Comparison of ENCODE assay signal across 12 mouse cellular contexts in genomic region chr13:95470970-95471369, GRCm38 (mm10). TPM values are rescaled to one million over a fixed set of nuclear protein-coding genes. Genes with fewer than 3 reads are reported as not detected.
DNase-seq lines count a peak whose midpoint lies in the region; ATAC-seq lines count a peak whose summit lies in the region.
"Had no signal": no experiment of that assay in that cellular context is flagged by ENCODE, and none has a peak within 500 bp of the region (broad histone marks: within the 10 kb centered on the region; RNA-seq: fewer than 3 reads in every experiment).

No protein-coding gene starts in this region.

- no peaks in the 10 kb centered on the region for H3K36me3 ChIP-seq in heart, embryonic 12.5 days
- H3K36me3 ChIP-seq: embryonic facial prominence, embryonic 12.5 days had no signal

- DNase-seq in heart, postnatal 4 days = peak; percentile 45
- DNase-seq in heart, postnatal 36 days = no peak
- peak; percentile 25 for DNase-seq in right cerebral cortex, postnatal 14 days
- DNase-seq in right cerebral cortex, adult 18-20 months = no peak
- peak; percentile 68 for DNase-seq in ZHBTc4 (ENCODE audit: low read depth, low spot score)
- DNase-seq in thymus, postnatal 0 days (ENCODE audit: low spot score) = peak; percentile 11
- no peak for DNase-seq in spleen, postnatal 36 days (ENCODE audit: low spot score in 2 of 2)

- no peak overlapping the region for H3K27ac ChIP-seq in heart, embryonic 12.5 days (ENCODE audit: poor library complexity, severe bottlenecking)
- H3K27ac ChIP-seq: embryonic facial prominence, embryonic 12.5 days had no signal

- H3K4me2 ChIP-seq in heart, embryonic 12.5 days = no peak overlapping the region
- H3K4me2 ChIP-seq: embryonic facial prominence, embryonic 12.5 days had no signal

- 49% methylated on average over 2 of the region's 2 CpGs for WGBS in heart, embryonic 12.5 days

- H3K9me3 ChIP-seq in heart, embryonic 12.5 days (replicated peaks) = no peaks in the 10 kb centered on the region
- H3K9me3 ChIP-seq: embryonic facial prominence, embryonic 12.5 days had no signal

- no peak overlapping the region for H3K4me3 ChIP-seq in heart, embryonic 12.5 days
- H3K4me3 ChIP-seq: embryonic facial prominence, embryonic 12.5 days had no signal

- intact Hi-C loops in heart, postnatal 36 days (cut with DNase I) = loop anchor here (2.0 kb wide), 1 partner anchor 80 kb away; no protein-coding TSS in a partner anchor

- no peak for ATAC-seq in heart, embryonic 12.5 days (ENCODE audit: insufficient number of reproducible peaks, low FRiP score)
- ATAC-seq: hindbrain, embryonic 16.5 days had no signal

- 0 out of 2 replicates have a peak, but pooled peaks cover 11% of the 10 kb centered on the region for H3K4me1 ChIP-seq in heart, embryonic 12.5 days (replicated peaks)
- H3K4me1 ChIP-seq: embryonic facial prominence, embryonic 12.5 days had no signal

- H3K9ac ChIP-seq in heart, embryonic 12.5 days = no peak overlapping the region
- H3K9ac ChIP-seq: embryonic facial prominence, embryonic 12.5 days had no signal

- no peaks in the 10 kb centered on the region for H3K27me3 ChIP-seq in heart, embryonic 12.5 days (replicated peaks)
- H3K27me3 ChIP-seq: embryonic facial prominence, embryonic 12.5 days had no signal

RNA-seq across cellular contexts. Expression of gene S100z, which starts 7.6 kb away (rescaled TPM):
- not detected for total RNA-seq in heart, postnatal 4 days (2021)
- total RNA-seq in heart, postnatal 36 days (2021) = not detected
- 0.89 and 1.4 TPM in 2 replicates for polyA plus RNA-seq in thymus, postnatal 0 days (2015; fragmentation: Nextera tagmentation; extraction: Ambion mirVana)
- polyA plus RNA-seq in heart, embryonic 12.5 days (2016; fragmentation: Nextera tagmentation; extraction: Ambion mirVana) = not detected in 2 replicates
- polyA plus RNA-seq: hindbrain, embryonic 16.5 days; liver, embryonic 16.5 days; small intestine, adult 2 months had no signal

RNA-seq across cellular contexts. Expression of gene Crhbp, which starts 26.2 kb away (rescaled TPM):
- total RNA-seq in heart, postnatal 4 days (2021) = not detected
- not detected for total RNA-seq in heart, postnatal 36 days (2021)
- 3.6 and 4.2 TPM in 2 replicates for polyA plus RNA-seq in thymus, postnatal 0 days (2015; fragmentation: Nextera tagmentation; extraction: Ambion mirVana)
- 0.17 and 0.18 TPM in 2 replicates for polyA plus RNA-seq in heart, embryonic 12.5 days (2016; fragmentation: Nextera tagmentation; extraction: Ambion mirVana)
- polyA plus RNA-seq: small intestine, adult 2 months had no signal

RNA-seq across cellular contexts. Expression of gene F2rl1, which starts 54.1 kb away (rescaled TPM):
- 1 to 10 TPM; 2.5 to 2.7 TPM for total RNA-seq in heart, postnatal 4 days (2021)
- total RNA-seq in heart, postnatal 36 days (2021) = under 1 TPM; 0.49 to 0.61 TPM
- 1.8 TPM in 2 replicates for polyA plus RNA-seq in thymus, postnatal 0 days (2015; fragmentation: Nextera tagmentation; extraction: Ambion mirVana)
- 0.26 TPM in 1 of 2 replicates, not detected in the other for polyA plus RNA-seq in heart, embryonic 12.5 days (2016; fragmentation: Nextera tagmentation; extraction: Ambion mirVana)

Comparison
In these comparisons a context has a peak if more than half of its experiments do, and no peak if none do; other contexts are left out.
1. DNase-seq: peak in heart, postnatal 4 days (single experiment), right cerebral cortex, postnatal 14 days (single experiment), ZHBTc4 (single experiment) and thymus, postnatal 0 days (single experiment); none in heart, postnatal 36 days (0 of 2), right cerebral cortex, adult 18-20 months (single experiment) and spleen, postnatal 36 days (0 of 2).